Mouse (Mus musculus): ENCODE measurements around the gene Selenof.
A peak's percentile ranks its signal among the peaks of the same experiment; 100 is the strongest.
"Not testable (repeated sequence)": the region's sequence is repeated elsewhere in the genome, so short reads cannot be mapped to it uniquely, and the experiment has no call there.

The Selenof gene

GRCm38 (mm10) chr3:144602413-144602812 lies 32.3 kb downstream of the Selenof start:
- no peak for DNase-seq (ENCODE audit: low read depth, low spot score)

- DNase-seq (ENCODE audit: low read depth, low spot score) = no peak
These were observed 32.7 kb downstream of the Selenof start for GRCm38 (mm10) chr3:144602819-144603218.

- no peak for DNase-seq (ENCODE audit: low read depth, low spot score)
These were observed 33.5 kb downstream of the Selenof start for GRCm38 (mm10) chr3:144603558-144603957.

GRCm38 (mm10) chr3:144604205-144604604 lies 34.1 kb downstream of the Selenof start:
- no peak for DNase-seq (ENCODE audit: low read depth, low spot score)

- DNase-seq (ENCODE audit: low read depth, low spot score) = not testable (repeated sequence)
These were observed 35.7 kb downstream of the Selenof start for GRCm38 (mm10) chr3:144605811-144606210.

- DNase-seq (ENCODE audit: low read depth, low spot score) = no peak
These were observed 36.3 kb downstream of the Selenof start for GRCm38 (mm10) chr3:144606449-144606848.

- no peak for DNase-seq (ENCODE audit: low read depth, low spot score)
These were observed 38.0 kb downstream of the Selenof start for GRCm38 (mm10) chr3:144608090-144608489.

GRCm38 (mm10) chr3:144610759-144611158 lies 40.7 kb downstream of the Selenof start:
- no peak for DNase-seq (ENCODE audit: low read depth, low spot score)

GRCm38 (mm10) chr3:144611626-144612271 lies 41.6 kb downstream of the Selenof start:
- DNase-seq (ENCODE audit: low read depth, low spot score) = no peak

GRCm38 (mm10) chr3:144612382-144612781 lies 42.3 kb downstream of the Selenof start:
- no peak for DNase-seq (ENCODE audit: low read depth, low spot score)

- no peak for DNase-seq (ENCODE audit: low read depth, low spot score)
These were observed 44.2 kb downstream of the Selenof start for GRCm38 (mm10) chr3:144614277-144614676.

- no peak for DNase-seq (ENCODE audit: low read depth, low spot score)
These were observed 44.6 kb downstream of the Selenof start for GRCm38 (mm10) chr3:144614698-144615097.

- DNase-seq (ENCODE audit: low read depth, low spot score) = no peak
These were observed 45.4 kb downstream of the Selenof start for GRCm38 (mm10) chr3:144615459-144615858.

- peak; percentile 51 for DNase-seq (ENCODE audit: low read depth, low spot score)
These were observed 46.7 kb downstream of the Selenof start for GRCm38 (mm10) chr3:144616654-144617425.

- DNase-seq (ENCODE audit: low read depth, low spot score) = no peak
These were observed 47.6 kb downstream of the Selenof start for GRCm38 (mm10) chr3:144617633-144618180.

GRCm38 (mm10) chr3:144622930-144623612 lies 53.0 kb downstream of the Selenof start:
- no peak for DNase-seq (ENCODE audit: low read depth, low spot score)

- DNase-seq (ENCODE audit: low read depth, low spot score) = no peak
These were observed 55.6 kb downstream of the Selenof start for GRCm38 (mm10) chr3:144625691-144626090.

GRCm38 (mm10) chr3:144628005-144628914 lies 58.2 kb downstream of the Selenof start:
- DNase-seq (ENCODE audit: low read depth, low spot score) = no peak

- DNase-seq (ENCODE audit: low read depth, low spot score) = no peak
These were observed 58.8 kb downstream of the Selenof start for GRCm38 (mm10) chr3:144628915-144629230.

GRCm38 (mm10) chr3:144635236-144635635 lies 65.1 kb downstream of the Selenof start:
- DNase-seq (ENCODE audit: low read depth, low spot score) = no peak

GRCm38 (mm10) chr3:144638110-144638509 lies 68.0 kb downstream of the Selenof start:
- DNase-seq (ENCODE audit: low read depth, low spot score) = no peak

Measured in brain, embryonic 18.5 days (tissue).